Mouse (Mus musculus) erythroid progenitor cell, adult 5-6 weeks (primary cell): ENCODE data around the gene Grm4. TPM values are rescaled to one million over a fixed set of nuclear protein-coding genes. Genes with fewer than 3 reads are reported as not detected.
"Not testable (repeated sequence)": the region's sequence is repeated elsewhere in the genome, so short reads cannot be mapped to it uniquely, and the experiment has no call there.

ENCODE experiments used
- ATAC-seq: replicated peaks from 2 replicates; pipeline ENCODE4 v1.8.0; 2016; ENCODE audit warnings: moderate number of reproducible peaks, mild to moderate bottlenecking, moderate TSS enrichment, inconsistent platforms; ENCODE audit not compliant: poor library complexity, low FRiP score, severe bottlenecking
- total RNA-seq, 2 experiments: library from RNA; stranded (forward) in 1 of 2; stranded (reverse) in 1 of 2; fragments of 150-400 nt in 1 of 2; fragments of 186-747, 209-891 nt in 1 of 2; gene quantifications; 2 replicates each; pipeline versions ENCODE4 v1.2.3 to v1.2.4; 2015 to 2017; ENCODE audit warnings: low replicate concordance in 2 of 2

Gene Grm4
- total RNA-seq, 2 experiments from 2014 or later = not detected

DNA sequence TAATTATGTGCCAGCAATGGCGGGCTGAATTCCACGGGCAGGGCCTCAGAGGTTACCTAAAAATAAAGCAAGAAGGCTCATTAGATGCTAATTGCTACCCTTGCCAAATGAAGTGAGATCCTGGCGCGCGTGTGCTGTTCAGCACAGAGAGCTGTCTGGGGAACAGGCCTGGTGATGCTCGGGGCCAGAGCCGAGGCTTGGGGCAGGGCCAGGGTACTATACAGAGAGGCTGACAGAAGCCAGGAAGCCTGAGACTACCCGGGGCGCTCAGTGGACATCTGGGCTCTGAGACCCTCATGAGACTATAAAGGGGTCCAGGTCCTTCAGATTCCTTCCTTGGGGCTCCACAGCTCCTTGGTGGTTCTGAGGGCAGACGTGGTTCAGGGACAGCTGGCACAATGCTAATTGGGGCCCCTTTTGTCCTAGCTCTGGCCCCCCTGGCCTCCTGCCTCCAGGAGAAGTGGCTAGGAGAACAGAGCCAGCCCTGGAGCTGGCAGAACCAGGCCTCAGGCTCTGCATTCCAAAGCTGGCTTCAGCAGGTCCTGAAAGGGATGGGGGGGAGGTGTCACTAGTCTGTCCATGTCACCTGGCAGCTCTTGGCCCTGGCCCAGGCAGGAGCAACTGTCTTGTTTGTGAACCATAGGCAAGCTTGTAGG lies 98.3 kb downstream of the Grm4 start:
- ATAC-seq = no peak

DNA sequence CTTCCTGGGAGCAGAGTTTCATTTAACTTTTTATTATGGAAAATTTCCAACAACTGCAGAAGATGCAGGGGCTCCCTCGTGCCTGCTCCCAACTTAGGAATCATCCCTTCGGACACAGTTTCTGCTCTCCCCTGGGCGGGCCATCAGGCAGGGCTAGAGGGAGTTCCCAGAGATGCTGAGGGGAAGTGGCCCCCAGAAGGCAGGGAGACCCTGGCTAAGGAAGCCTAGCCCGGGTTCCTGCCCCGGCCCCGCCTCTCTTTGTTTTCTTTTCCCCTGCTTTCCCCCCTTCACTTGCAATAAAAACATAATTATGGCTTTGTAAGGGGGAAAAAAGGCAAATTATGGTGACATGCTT lies 98.9 kb downstream of the Grm4 start:
- no peak for ATAC-seq

DNA sequence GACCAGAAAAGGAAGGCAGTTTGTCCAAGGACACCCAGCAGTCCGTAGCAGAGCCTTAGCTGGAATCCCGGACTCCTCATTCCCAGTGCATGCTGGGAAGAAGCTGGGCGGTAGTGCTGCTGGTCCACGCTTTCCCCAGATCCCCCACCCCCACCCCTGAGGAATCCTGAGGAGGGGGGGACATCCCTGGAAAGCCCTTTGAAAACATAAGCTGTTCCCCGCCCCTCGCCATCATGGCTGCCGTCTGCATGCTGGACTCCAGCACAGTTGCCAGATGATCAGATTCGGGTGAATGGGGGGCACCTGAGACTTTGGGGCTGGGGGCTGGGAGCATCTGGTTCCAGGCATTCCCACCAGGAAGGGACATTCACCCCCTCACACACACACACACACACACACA lies 99.4 kb downstream of the Grm4 start:
- ATAC-seq = no peak

DNA sequence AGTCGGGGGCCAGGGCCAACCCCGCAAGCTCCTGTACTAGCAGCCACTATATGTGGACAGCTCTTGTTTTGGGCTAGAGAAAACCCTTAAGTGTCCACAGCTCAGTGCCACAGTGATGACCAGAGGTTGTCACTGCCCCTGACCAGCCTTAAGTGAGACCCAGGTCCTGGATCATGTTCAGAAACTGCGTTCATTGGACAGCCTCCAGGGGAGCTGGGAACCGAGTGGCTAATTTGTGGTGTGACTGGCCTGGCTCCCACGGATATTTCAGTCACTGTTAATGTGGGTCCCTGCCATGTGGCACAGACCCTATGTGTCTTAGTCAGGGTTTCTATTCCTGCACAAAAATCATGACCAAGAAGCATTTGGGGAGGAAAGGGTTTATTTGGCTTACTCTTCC lies 112.2 kb downstream of the Grm4 start:
- no peak for ATAC-seq

DNA sequence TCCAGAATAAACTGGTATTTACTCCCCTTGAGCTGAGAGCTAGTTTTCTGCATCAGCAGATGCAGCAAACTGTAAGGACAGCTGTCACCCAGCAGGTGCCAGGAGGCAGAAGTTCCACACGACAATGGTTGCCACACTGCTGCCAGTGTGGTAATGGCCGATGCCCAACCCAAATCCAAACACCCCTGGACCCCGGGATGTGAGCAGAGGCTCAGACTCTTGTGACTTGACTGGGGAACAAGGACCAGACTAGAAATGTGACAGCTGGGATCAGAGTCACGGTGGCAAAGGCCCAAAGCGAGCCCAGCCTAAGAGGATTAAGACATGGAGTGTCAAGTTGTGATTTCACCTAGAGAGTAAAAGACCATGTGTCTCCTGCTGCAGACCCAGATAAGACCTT lies 112.7 kb downstream of the Grm4 start:
- no peak for ATAC-seq

DNA sequence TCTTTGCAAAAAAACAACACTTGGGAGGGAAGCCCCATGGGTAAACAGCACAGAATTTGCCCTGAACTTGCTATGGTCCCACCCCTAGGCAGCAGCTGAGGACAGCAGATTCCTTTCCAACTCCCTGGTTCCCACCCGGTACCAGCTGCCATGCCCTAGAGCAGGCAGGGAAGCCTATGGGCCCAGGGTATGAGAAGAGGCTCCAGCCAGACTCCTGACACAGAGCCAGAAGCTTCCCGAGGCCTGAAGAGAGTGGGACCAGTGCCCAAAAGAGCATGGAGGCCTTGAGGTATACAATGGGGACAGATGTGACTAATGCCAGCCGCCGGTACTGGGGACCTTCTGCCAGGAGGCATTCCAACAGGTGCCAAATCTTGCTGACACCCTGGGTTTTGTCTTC lies 114.2 kb downstream of the Grm4 start:
- ATAC-seq = no peak

DNA sequence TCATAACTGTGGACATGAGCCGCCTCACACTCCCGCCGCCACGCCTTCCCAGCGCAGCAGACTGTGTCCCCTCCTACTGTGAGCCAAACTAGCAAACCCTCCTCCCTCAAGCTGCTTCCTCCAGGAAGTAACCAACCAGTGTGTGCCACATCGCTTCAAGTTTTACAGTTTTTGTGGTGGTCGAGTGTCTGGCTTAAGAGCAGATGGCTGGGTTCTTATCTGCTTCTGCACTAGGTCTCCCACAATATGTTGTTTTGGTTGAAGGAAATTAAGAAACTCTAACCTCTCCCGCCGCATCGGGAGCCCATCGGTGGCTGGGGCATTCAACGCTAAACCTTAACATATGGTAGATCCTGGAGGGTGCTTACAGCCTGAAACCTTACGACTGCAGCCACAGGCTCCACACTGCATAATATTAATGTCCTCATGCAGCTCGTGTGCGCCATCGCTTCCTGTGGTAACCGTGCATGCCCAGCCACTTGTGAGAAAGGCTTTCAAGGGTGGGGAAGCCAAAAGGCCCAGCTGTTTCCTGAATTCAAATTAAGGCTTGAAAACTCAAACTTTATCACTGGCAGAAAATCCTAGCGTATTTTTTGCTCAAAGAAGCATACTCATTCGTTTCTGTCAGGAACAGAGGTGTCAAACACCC lies 115.7 kb downstream of the Grm4 start:
- no peak for ATAC-seq

DNA sequence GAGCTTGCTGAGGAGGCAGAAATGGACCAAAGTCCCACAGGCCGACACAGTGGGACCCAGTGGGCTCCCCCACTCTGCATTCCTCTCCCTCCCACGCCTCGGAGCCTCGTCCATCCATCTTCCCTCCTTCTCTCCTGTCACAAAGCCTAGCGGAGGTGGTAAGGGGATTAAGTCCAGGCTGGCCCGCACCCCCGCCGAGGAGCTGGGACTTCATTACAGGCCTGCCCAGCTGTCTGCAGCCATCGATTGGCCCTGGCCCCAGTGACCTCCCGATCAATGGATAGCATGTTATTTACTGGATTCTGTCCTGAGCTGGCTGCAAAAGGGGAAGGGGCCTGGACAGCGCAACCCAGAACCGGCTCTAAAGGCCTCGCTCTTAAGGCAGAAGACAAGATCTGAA lies 120.0 kb downstream of the Grm4 start:
- no peak for ATAC-seq

DNA sequence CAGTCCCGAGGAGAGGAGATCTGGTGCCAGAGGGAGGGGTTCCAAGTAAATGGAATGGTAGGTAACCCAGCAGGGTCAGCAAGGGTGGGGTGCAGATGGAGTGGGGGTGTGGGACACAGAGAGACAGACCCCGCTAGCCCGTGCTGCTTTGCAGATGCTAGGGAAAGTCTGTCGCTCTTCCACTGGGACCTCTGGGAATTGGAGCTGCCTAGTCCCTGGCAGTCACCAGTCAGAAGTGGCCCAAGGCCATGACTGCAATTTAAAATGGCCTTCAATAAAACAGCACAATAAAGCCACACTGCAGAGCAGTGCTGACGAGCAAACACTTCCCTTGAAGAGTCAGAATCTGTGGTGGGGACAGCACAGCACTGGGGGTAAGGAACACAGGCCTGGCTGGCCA lies 127.3 kb downstream of the Grm4 start:
- ATAC-seq = no peak

DNA sequence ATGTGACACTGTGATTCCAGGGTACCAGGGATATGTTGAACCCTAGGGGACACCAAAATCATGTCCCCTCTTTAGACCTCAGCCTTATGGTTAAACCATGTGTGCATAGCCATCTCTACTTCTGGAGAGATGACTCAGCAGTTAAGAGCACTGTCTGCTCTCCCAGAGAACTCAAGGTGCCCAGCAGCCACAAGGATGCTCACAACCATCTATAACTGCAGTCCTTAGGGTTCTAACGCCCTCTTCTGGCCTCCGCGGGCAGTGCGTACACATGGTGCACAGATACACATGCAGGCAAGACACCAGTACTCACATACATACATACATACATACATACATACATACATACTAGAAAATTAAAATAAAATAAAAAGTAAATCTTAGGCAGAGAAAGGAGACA lies 127.8 kb downstream of the Grm4 start:
- no peak for ATAC-seq

DNA sequence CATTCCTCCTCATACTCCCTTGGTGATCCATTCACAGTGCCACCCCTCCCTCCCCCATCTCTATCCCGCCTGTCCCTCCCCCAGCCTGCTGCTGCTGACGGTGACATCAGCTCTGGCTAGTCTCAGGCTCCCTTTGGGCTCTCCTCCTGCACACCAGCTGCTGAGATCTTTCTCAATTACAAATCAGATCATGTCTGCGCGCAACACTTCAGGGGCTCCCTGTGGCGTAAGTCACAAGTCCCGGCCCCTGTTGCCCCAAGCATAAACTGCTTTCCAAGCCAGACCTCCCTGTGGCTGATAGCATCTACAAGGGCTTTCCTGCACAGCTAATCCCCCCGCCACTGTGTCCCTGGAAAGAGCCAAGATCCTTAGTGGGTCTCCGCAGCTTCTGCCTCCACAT lies 128.3 kb downstream of the Grm4 start:
- no peak for ATAC-seq

DNA sequence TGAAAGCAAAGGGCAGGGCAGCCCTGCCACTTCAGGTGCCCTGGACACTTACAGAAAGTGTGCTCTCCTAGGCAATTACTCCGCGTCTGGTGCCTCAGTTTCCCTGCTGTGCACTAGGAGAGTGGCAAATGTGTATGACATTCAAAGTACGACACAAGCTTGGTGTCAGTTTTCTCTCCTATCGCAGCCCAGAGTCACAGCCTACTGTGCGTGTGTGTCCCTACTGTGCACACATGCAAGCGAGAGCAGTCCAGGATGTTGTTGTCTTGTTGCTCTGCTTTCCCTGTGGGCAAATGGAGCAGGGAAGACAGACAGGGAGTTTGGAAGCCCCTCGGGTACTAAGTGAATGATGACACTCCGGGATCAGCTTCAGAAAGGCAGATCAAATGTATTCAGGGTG lies 131.2 kb downstream of the Grm4 start:
- no peak for ATAC-seq

DNA sequence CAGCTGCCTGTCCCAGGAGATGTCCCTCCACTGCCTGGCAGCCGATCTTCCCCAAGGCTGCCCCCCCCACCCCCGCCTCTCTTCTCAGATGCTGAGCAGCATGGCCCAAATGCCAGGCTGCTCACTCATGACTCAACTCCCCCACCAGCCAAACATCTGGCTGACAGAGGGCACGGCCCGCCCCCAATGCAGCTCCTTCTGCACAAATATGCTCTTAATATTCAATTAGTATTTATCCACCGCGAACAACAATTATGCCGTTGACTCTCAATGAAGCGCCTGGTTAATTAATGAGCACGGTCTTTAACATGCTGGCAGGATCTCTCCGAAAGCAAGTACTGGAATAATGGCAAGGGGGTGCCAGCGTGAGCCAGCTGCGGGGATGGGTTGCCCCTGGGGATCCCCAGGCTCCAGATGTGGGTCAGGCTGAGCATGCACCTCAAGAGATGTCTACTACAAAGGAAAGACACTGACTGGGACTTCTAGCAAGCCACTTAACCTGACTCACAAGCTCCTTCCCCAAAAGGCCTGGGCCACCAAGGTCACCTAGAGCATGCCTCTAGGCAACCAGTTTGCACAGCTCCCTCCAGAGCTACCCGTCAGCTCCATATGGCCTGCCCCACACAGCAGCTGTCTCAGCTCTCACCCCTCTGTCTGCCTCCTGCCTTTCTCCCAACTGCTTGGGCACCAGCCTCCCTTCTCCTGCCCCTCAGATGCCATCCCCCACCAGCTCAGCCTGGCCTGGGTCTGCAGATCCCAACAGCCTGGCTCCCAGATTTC lies 131.8 kb downstream of the Grm4 start:
- no peak for ATAC-seq

DNA sequence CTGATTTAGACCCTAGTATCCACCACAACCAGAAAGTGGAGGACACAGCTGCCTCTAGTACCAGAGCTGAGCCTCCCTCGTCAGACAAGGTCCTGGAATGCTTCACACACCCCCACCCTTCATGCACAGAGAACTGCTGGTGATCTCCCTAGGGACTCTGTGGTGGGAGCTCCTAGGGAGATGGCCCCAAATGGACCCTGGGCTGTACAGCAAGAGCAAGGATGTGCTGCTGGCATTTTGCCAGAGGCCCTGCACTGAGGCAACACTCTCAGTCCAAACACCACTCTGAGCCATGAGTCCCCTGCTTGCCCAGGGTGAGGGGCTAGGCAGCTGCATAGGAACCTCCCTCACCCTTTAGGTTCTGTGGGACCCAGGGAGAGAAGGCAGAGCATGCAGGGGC lies 134.8 kb downstream of the Grm4 start:
- ATAC-seq = no peak

DNA sequence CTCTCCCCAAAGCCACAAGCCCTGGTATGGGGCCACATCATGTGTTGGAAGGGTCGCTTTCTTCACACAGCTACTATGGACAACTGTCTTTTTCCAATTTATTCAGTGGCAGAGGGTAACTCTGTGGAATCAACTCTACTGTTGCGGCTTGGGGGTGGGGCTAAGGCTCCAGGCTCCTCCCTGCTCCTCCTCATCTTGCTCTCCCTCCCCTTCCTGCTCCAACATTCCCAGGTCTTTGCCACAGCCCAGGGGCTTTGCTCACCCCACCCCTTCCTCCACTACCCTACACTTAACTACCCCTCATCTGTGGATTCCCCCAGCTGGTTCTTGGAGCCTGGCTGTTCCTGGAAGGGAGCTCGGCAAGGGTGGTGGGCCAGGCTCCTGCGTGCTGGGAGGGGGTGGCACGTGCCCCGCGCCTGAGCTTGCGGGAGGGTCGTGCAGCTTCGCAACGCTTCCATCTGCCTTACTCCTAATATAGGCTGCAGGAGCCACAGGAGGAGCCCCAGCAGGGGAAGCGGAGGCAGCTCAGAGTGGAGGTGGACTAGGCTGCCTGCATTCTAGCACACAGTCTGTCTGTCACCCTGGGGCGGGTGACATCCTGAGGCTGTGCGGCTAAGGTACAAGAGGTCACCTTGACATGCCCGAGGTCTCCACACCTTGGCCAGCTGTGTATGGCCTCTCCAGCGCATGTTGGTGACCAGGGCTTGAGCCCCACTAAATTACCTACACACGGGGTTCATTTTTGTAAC lies 135.5 kb downstream of the Grm4 start:
- ATAC-seq = no peak

DNA sequence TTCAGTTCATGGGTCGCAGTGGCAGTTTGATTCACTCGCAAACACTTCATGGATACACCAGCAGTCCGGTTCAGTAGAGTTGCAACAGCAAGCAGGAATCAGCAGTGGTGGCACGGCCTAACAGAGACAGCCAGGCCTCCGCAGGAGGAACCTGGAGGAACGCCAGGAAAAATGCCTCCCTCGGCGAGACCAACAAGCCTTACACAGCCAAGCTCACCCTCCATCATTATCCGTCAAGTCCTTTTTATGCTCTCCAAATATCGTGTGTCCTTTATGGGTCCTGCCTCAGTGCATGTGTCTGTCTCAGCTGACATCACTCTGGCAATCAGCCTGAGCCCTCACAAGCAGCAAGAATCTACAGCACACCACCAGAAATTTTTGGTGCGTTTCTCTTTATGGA lies 138.3 kb downstream of the Grm4 start:
- no peak for ATAC-seq

DNA sequence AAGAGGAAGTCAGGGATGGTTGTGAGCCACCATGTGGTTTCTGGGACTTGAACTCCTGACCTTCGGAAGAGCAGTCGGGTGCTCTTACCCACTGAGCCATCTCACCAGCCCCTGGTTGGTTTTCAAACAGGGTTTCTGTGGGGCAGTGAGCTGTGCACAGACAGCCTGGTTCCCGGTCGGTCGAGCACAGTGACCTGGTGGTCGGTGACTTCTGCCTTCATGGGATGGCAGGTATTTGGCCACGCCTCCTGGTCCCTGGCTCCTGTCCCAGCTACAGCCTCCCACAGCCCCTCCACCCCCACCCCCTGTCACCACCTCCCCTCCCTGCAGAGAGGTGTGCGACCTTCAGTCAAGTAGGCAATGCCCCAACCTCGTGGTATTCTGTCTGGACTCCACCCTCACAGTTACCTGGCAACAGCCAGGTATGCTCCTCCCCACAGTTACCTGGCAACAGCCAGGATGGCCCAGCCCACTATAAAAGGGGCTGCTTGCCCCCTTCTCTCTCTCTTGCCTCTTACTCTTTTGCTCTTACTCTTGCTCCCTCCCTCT lies 140.2 kb downstream of the Grm4 start:
- not testable (repeated sequence) for ATAC-seq

DNA sequence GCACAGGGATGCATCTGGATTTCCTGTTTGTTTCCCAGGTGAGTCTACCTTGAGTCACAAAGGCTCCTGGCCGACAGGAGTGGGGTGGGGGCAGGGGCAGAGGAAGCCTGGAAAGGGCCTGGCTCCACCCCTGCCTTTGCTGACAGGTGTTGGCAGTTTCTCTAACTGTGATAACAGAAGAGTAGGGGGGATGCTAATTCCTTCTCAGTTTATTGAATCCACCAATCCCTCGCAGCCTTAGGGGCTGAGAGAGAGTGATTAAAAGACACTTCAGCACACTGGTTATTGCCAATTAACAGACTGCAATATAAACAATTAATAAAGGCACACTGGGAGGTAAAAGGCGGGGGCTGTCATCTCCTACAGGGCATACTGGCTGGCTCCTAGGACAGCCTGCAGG lies 142.2 kb downstream of the Grm4 start:
- ATAC-seq = no peak

DNA sequence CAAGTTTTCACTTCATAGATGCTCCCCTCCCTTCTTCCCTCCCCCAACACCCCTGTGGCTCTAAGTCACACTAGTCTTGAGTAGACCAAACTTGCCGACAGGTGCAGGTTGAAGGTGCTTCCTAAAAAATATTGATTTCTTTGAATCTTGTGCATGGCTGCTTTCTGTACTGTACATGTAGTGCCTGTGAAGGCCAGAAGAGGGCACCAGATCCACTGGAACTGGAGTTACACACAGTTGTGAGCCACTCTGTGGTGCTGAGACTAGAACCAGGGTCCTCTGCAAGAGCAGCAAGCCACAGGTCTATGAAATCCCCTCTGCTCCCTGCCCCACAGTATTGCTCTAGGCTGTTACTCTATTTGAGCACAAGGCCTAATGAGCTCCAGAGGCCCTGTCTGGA lies 144.1 kb downstream of the Grm4 start:
- no peak for ATAC-seq

DNA sequence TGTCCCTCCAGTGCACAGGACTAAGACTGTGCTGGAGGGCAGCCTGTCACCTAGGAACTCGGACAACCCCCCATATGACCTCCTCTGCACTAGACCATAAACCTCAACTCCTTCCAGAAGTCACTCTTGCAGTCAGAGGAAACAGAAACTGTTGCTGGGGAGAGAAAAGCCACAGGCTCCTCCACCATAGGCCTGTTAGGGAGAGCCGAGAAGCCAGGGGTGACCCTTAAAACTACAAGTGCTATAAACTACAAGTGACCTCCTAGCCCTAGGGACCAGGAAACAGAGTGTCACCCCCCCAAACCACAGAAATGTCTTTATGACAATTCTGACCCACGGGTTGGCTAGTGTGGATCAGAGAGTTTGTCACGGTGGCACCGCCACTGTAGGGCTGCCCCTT lies 145.7 kb downstream of the Grm4 start:
- ATAC-seq = no peak
